9 mouse cellular contexts compared by ENCODE assay signal in the genomic region with DNA sequence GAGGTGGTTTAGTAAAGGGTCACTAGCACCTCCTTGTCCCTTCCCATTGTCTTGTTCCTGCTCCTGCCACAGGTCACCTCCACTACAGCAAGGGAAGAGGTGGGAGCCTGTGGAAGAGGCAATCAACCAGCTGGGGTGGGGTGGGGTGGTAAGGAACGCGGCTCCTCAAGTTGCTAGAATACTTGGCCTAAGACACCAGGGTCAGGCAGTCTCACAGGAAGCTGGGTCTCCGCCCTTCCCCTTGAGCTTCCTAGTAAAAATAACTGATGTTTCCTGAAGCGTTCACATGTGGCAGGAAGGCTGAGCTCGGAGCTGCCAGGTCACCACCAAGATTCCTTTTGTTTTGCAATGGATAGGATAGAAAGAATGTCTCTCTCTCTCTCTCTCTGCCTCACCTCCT. TPM values are rescaled to one million over a fixed set of nuclear protein-coding genes. Genes with fewer than 3 reads are reported as not detected.
DNase-seq lines count a peak whose midpoint lies in the region; ATAC-seq and TF ChIP-seq lines count a peak whose summit lies in the region.
"Had no signal": no experiment of that assay in that cellular context is flagged by ENCODE, and none has a peak within 500 bp of the region (broad histone marks: within the 10 kb centered on the region; RNA-seq: fewer than 3 reads in every experiment).

No protein-coding gene starts in this region.

- H3K4me2 ChIP-seq in hindbrain, embryonic 11.5 days (replicated peaks; ENCODE audit: low read depth, low read length) = no peak overlapping the region

- H3K9me3 ChIP-seq in ES-Bruce4 (replicated peaks; ENCODE audit: control insufficient read depth, insufficient read depth, low read length, poor library complexity, severe bottlenecking) = no peaks in the 10 kb centered on the region
- no peaks in the 10 kb centered on the region for H3K9me3 ChIP-seq in hindbrain, embryonic 11.5 days (ENCODE audit: control insufficient read depth, low read length)

- intact Hi-C loops in heart, postnatal 10 days (cut with DNase I) = loop anchor here (2.0 to 5.0 kb wide), 4 partner anchors 57 to 155 kb away; partner anchors contain the start of genes Gm10638 and Siah1a

- peak overlapping the region; percentile 3 for H3K27ac ChIP-seq in ES-Bruce4 (ENCODE audit: insufficient read depth, low read length)
- H3K27ac ChIP-seq in hindbrain, embryonic 11.5 days (ENCODE audit: low read depth, low read length) = no peak overlapping the region

- H3K9ac ChIP-seq in ES-Bruce4 (ENCODE audit: low read depth, poor library complexity, severe bottlenecking) = no peak overlapping the region
- H3K9ac ChIP-seq in hindbrain, embryonic 11.5 days (ENCODE audit: low read depth, low read length) = no peak overlapping the region

- H3K4me1 ChIP-seq in ES-Bruce4 (ENCODE audit: control insufficient read depth, insufficient read depth, low read length) = peaks cover 2% of the 10 kb centered on the region
- H3K4me1 ChIP-seq in lung, adult 2 months (ENCODE audit: control insufficient read depth, insufficient read depth, low read length) = peaks cover 6% of the 10 kb centered on the region
- H3K4me1 ChIP-seq in hindbrain, embryonic 11.5 days (replicated peaks; ENCODE audit: control insufficient read depth, insufficient read depth, low read length) = no peaks in the 10 kb centered on the region

- peak; percentile 35; the same call in 1 of the 2 replicates for ATAC-seq in common myeloid progenitor, adult 5-6 weeks (replicated peaks; ENCODE audit: low read depth, poor library complexity, severe bottlenecking)
- no peak for ATAC-seq in hindbrain, embryonic 11.5 days (ENCODE audit: low FRiP score)

- peak; percentile 54 to 62 for DNase-seq in heart, postnatal 10 days
- DNase-seq in lung, adult 2 months = no peak
- DNase-seq in neural tube, embryonic 10.5 days (ENCODE audit: extremely low spot score, low spot score) = no peak
- no peak for DNase-seq in frontal cortex, postnatal 36 days (ENCODE audit: low spot score in 2 of 2)
- DNase-seq in hindbrain, embryonic 11.5 days (ENCODE audit: low spot score) = no peak
- no peak for DNase-seq in T-cell, adult 2 months (ENCODE audit: low spot score)
- DNase-seq: cerebellum, adult 9-10 months had no signal

- H3K4me3 ChIP-seq in ES-Bruce4 (ENCODE audit: low read depth, low read length) = no peak overlapping the region
- no peak overlapping the region for H3K4me3 ChIP-seq in lung, adult 2 months (replicated peaks; ENCODE audit: extremely low read depth, low read depth, low read length)
- H3K4me3 ChIP-seq in hindbrain, embryonic 11.5 days (ENCODE audit: low read depth, low read length) = no peak overlapping the region

- no peaks in the 10 kb centered on the region for H3K27me3 ChIP-seq in ES-Bruce4 (ENCODE audit: control insufficient read depth, insufficient read depth, low read length, poor library complexity, severe bottlenecking)
- H3K27me3 ChIP-seq in hindbrain, embryonic 11.5 days (ENCODE audit: control insufficient read depth, insufficient read depth, low read length) = no peaks in the 10 kb centered on the region

- TF ChIP-seq POLR2A in ES-Bruce4 (IDR thresholded peaks at IDR 0.05; ENCODE audit: insufficient read depth, low read length) = no peak
- TF ChIP-seq POLR2A in lung, adult 2 months (IDR thresholded peaks at IDR 0.05; ENCODE audit: borderline replicate concordance, extremely low read depth, low read depth, low read length) = peak; percentile 30; the same call in 1 of the 2 replicates

- TF ChIP-seq EP300 in ES-Bruce4 (IDR thresholded peaks at IDR 0.05; ENCODE audit: insufficient read depth, low read depth, low read length) = peak; percentile 38; the same call in 1 of the 2 replicates

- TF ChIP-seq CTCF in ES-Bruce4 (IDR thresholded peaks at IDR 0.05; ENCODE audit: low read depth, low read length) = no peak
- TF ChIP-seq CTCF in lung, adult 2 months (IDR thresholded peaks at IDR 0.05; ENCODE audit: insufficient read depth, low read length) = no peak

- no peaks in the 10 kb centered on the region for H3K36me3 ChIP-seq in ES-Bruce4 (ENCODE audit: control insufficient read depth, insufficient read depth, low read length, poor library complexity, severe bottlenecking)
- no peaks in the 10 kb centered on the region for H3K36me3 ChIP-seq in hindbrain, embryonic 11.5 days (ENCODE audit: control insufficient read depth, insufficient read depth, low read length)

- WGBS in lung, adult 2 months = 23% methylated on average over 5 of the region's 5 CpGs
- WGBS in hindbrain, embryonic 11.5 days = 56% methylated on average over 5 of the region's 5 CpGs

RNA-seq across cellular contexts. Expression of gene N4bp1, which starts 16.9 kb away (rescaled TPM):
- 80.3 and 81.5 TPM in 2 replicates for polyA plus RNA-seq in ES-Bruce4 (2011; ENCODE audit: insufficient read depth, insufficient read length, low read depth, missing spikeins)
- 15.8 and 16.1 TPM in 2 replicates for total RNA-seq in common myeloid progenitor, adult 5-6 weeks (2017)
- total RNA-seq in heart, postnatal 10 days (2021) = 10 to 100 TPM; 19.6 to 24.6 TPM
- polyA plus RNA-seq in lung, adult 2 months (2012; rRNA removed) = 13.5 and 18.9 TPM in 2 replicates
- polyA plus RNA-seq in hindbrain, embryonic 11.5 days (2014; fragmentation: Nextera tagmentation; extraction: Ambion mirVana) = 10.2 and 11.9 TPM in 2 replicates

Comparison
In these comparisons a context has a peak if more than half of its experiments do, and no peak if none do; other contexts are left out.
1. DNase-seq: peak in heart, postnatal 10 days (2 of 2); none in lung, adult 2 months (single experiment), neural tube, embryonic 10.5 days (single experiment), frontal cortex, postnatal 36 days (0 of 2), hindbrain, embryonic 11.5 days (single experiment) and T-cell, adult 2 months (single experiment).